13 mouse cellular contexts compared by ENCODE assay signal in the genomic region with DNA sequence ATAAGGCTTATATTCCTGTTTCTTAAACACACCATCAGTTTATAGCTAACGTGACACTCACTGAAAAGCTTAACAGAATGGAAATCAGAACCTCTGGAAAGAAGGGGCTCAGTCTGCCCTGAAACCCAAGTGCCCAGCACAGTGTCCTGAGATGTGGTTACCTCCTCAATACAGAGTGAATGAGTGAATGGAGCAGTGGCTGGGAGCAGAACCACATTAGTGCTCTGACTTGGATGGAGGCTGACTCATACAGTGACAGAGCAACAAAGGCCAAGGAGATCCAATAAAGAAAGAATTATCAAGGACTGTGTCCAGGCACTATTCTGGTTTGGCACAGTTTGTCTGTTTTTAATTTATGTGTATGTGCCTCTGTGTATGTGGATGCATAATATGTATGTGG.
"Had no signal": no experiment of that assay in that cellular context is flagged by ENCODE, and none has a peak within 500 bp of the region (broad histone marks: within the 10 kb centered on the region; RNA-seq: fewer than 3 reads in every experiment).

No protein-coding gene starts in this region.

- H3K36me3 ChIP-seq: kidney, embryonic 15.5 days; liver, embryonic 13.5 days; stomach, embryonic 15.5 days had no signal

- DNase-seq: kidney, postnatal 10 days; kidney, postnatal 36 days; layer of hippocampus, postnatal 36 days; liver, embryonic 13.5 days; lung, adult 2 months; lung, postnatal 14 days; lung, postnatal 4 days; midbrain, embryonic 14.5 days; thymus, postnatal 25 days had no signal

- H3K4me1 ChIP-seq: kidney, embryonic 15.5 days; liver, embryonic 13.5 days; stomach, embryonic 15.5 days had no signal

- H3K27ac ChIP-seq: kidney, embryonic 15.5 days; left cerebral cortex, adult 2 months; liver, embryonic 13.5 days; stomach, embryonic 15.5 days had no signal

- H3K27me3 ChIP-seq: kidney, embryonic 15.5 days; liver, embryonic 13.5 days; stomach, embryonic 15.5 days had no signal

- H3K9me3 ChIP-seq: kidney, embryonic 15.5 days; liver, embryonic 13.5 days; stomach, embryonic 15.5 days had no signal

- H3K4me2 ChIP-seq: kidney, embryonic 15.5 days; liver, embryonic 13.5 days; midbrain, embryonic 11.5 days; stomach, embryonic 15.5 days had no signal

- H3K4me3 ChIP-seq: kidney, embryonic 15.5 days; left cerebral cortex, adult 2 months; liver, embryonic 13.5 days; stomach, embryonic 15.5 days had no signal

- H3K9ac ChIP-seq: kidney, embryonic 15.5 days; liver, embryonic 13.5 days; stomach, embryonic 15.5 days had no signal
